Mouse (Mus musculus): ENCODE measurements at regions not wholly inside any gene's neighbourhood (a gene's known extent, or its start where the extent isn't known, plus 50 kb on each side); places are given as distances from the start of the nearest gene placed in this dataset.

GRCm38 (mm10) chr14:58910846-58911245 lies 231.8 kb downstream of the 1700129C05Rik start:
- TF ChIP-seq CTCF (IDR thresholded peaks at IDR 0.05; ENCODE audit: low read depth) (no peak), EP300 (IDR thresholded peaks at IDR 0.05; ENCODE audit: low read depth) (no peak)
